Mouse (Mus musculus) limb, embryonic 14.5 days (tissue): ENCODE data around the gene Telo2. TPM values are rescaled to one million over a fixed set of nuclear protein-coding genes. Genes with fewer than 3 reads are reported as not detected.

ENCODE experiments used
- ATAC-seq: fragments of 200-750 bp; cut with Nextera tagmentation; 2 replicates; pipeline ENCODE4 v1.8.0; 2017; ENCODE audit warnings: low read depth, moderate number of reproducible peaks, moderate TSS enrichment; ENCODE audit not compliant: low FRiP score
- DNase-seq: peaks from one replicate; pipeline ENCODE4 v3.0.0-alpha.2; 2015; ENCODE audit warnings: low spot score
- H3K27ac ChIP-seq: fragments of 300-500 bp; sonication (generic); replicated peaks from 2 replicates; pipeline ENCODE4 v1.5.1; 2014; ENCODE audit warnings: low read depth, mild to moderate bottlenecking, low read length, moderate library complexity, mixed read lengths
- H3K27me3 ChIP-seq: fragments of 300-500 bp; sonication (generic); 2 replicates; pipeline ENCODE4 v1.6.1; 2014; ENCODE audit warnings: low read length, mixed read lengths; ENCODE audit not compliant: control insufficient read depth, insufficient read depth
- H3K36me3 ChIP-seq: fragments of 300-500 bp; sonication (generic); 2 replicates; pipeline ENCODE4 v1.6.1; 2014; ENCODE audit warnings: mild to moderate bottlenecking, low read length, moderate library complexity, mixed read lengths; ENCODE audit not compliant: control insufficient read depth, insufficient read depth
- H3K4me1 ChIP-seq: fragments of 300-500 bp; sonication (generic); 2 replicates; pipeline ENCODE4 v1.6.1; 2014; ENCODE audit warnings: antibody characterized with exemption, low read length, mixed read lengths; ENCODE audit not compliant: control insufficient read depth, insufficient read depth
- H3K4me2 ChIP-seq: fragments of 300-500 bp; sonication (generic); replicated peaks from 2 replicates; pipeline ENCODE4 v1.6.1; 2014; ENCODE audit warnings: low read depth, mild to moderate bottlenecking, low read length, moderate library complexity; ENCODE audit not compliant: severe bottlenecking
- H3K4me3 ChIP-seq: fragments of 300-500 bp; sonication (generic); replicated peaks from 2 replicates; pipeline ENCODE4 v1.5.1; 2014; ENCODE audit warnings: low read length
- H3K9ac ChIP-seq: fragments of 300-500 bp; sonication (generic); 2 replicates; pipeline ENCODE4 v1.6.1; 2014; ENCODE audit warnings: mild to moderate bottlenecking, low read depth, low read length, moderate library complexity; ENCODE audit not compliant: severe bottlenecking
- H3K9me3 ChIP-seq: fragments of 300-500 bp; sonication (generic); 2 replicates; pipeline ENCODE4 v1.6.1; 2016; ENCODE audit warnings: low read length; ENCODE audit not compliant: control insufficient read depth
- POLR2A ChIP-seq: fragments of 200-500 bp; IDR thresholded peaks from 2 replicates; pipeline ENCODE4 v1.8.0; 2012; ENCODE audit warnings: inconsistent platforms, mild to moderate bottlenecking, moderate library complexity, borderline replicate concordance; ENCODE audit not compliant: insufficient read depth, insufficient read length; ENCODE audit errors: extremely low read depth
- WGBS: fragments of 180-500 bp; shearing (Covaris S2); extraction: QIAGEN DNeasy Blood & Tissue Kit; methylation state at CpG from one replicate; pipeline ENCODE4 v1.1.7; 2014; 5-methylcytosine and 5-hydroxymethylcytosine counted together
- polyA plus RNA-seq, 2 experiments: library from polyadenylated mRNA; depleted of rRNA in 1 of 2; stranded (reverse) in 1 of 2; unstranded in 1 of 2; fragments of >200 nt; fragmentation: Nextera tagmentation in 1 of 2; extraction: Ambion mirVana in 1 of 2; gene quantifications; 2 replicates each; pipeline versions ENCODE4 v1.2.1 to v1.2.3; 2012 to 2014

The Telo2 gene
- polyA plus RNA-seq, 2 experiments = 31.1 to 41.7 TPM

- H3K36me3 ChIP-seq = no peaks in the 10 kb centered on the region
- 25% methylated on average over 7 of the region's 7 CpGs for WGBS
- TF ChIP-seq POLR2A = no peak
- no peak overlapping the region for H3K4me2 ChIP-seq
- H3K27ac ChIP-seq = no peak overlapping the region
- no peaks in the 10 kb centered on the region for H3K4me1 ChIP-seq
- no peaks in the 10 kb centered on the region for H3K9me3 ChIP-seq
- ATAC-seq (no peak), DNase-seq (no peak)
- no peak overlapping the region for H3K4me3 ChIP-seq
- no peaks in the 10 kb centered on the region for H3K27me3 ChIP-seq
- no peak overlapping the region for H3K9ac ChIP-seq
Measured at GRCm38 (mm10) chr17:25123979-25124378, 8.2 kb upstream of the Telo2 start.

- no peak for ATAC-seq
- Histone ChIP-seq H3K27me3 (no peaks in the 10 kb centered on the region), H3K4me1 (0 out of 2 replicates have a peak, but pooled peaks cover 4% of the 10 kb centered on the region), H3K27ac (no peak within 1 kb of the TSS), H3K4me2 (no peak within 1 kb of the TSS), H3K36me3 (no peaks in the 10 kb centered on the region), H3K4me3 (no peak within 1 kb of the TSS), H3K9me3 (no peaks in the 10 kb centered on the region), H3K9ac (no peak within 1 kb of the TSS)
- no peak for TF ChIP-seq POLR2A
- DNase-seq = no peak
- WGBS = 5% methylated on average over 3 of the region's 3 CpGs
Measured at GRCm38 (mm10) chr17:25120406-25120805, 4.6 kb upstream of the Telo2 start, which contains the start of gene Ptx4. Gene Ptx4 (plus strand): TSS chr17:25120760.

DNA sequence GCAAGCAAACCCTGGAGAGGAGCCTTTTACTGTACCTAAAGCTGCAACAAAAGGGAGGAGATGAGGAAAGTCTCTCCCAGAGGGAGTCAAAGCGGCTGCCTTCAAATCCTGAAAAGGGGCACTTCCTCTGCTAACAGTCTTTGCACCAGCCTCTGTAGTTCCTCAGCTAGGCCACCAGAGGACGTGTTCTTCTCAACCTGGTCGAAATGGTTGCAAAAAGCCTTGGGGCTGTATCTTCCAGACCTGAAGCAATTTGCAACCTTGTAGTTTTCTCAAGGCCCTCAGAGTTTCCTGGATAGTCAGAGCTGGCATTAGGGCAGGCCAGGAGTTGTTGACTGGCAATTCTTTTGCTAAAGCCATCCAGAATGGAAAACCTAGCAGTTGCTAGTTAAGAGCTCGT lies 1.5 kb upstream of the Telo2 start:
- WGBS = 42% methylated on average over 4 of the region's 4 CpGs
- no peaks in the 10 kb centered on the region for H3K27me3 ChIP-seq
- H3K4me2 ChIP-seq = no peak overlapping the region
- H3K4me3 ChIP-seq = no peak overlapping the region
- ATAC-seq (no peak), DNase-seq (no peak)
- no peak overlapping the region for H3K27ac ChIP-seq
- H3K36me3 ChIP-seq = 0 out of 2 replicates have a peak, but pooled peaks cover 3% of the 10 kb centered on the region
- no peak for TF ChIP-seq POLR2A
- H3K4me1 ChIP-seq = peaks cover 9% of the 10 kb centered on the region
- no peak overlapping the region for H3K9ac ChIP-seq
- H3K9me3 ChIP-seq = no peaks in the 10 kb centered on the region

- no peaks in the 10 kb centered on the region for H3K27me3 ChIP-seq
- H3K4me2 ChIP-seq = peak overlapping the region; percentile 98
- ATAC-seq (peak; percentile 24), DNase-seq (peak; percentile 15)
- no peak for TF ChIP-seq POLR2A
- peak overlapping the region; percentile 61 for H3K4me3 ChIP-seq
- H3K36me3 ChIP-seq = peaks cover 16% of the 10 kb centered on the region
- peak overlapping the region; percentile 70 for H3K9ac ChIP-seq
- WGBS = 10% methylated on average over 23 of the region's 23 CpGs
- H3K4me1 ChIP-seq = peaks cover 9% of the 10 kb centered on the region
- H3K27ac ChIP-seq = peak overlapping the region; percentile 92
- no peaks in the 10 kb centered on the region for H3K9me3 ChIP-seq
Measured at GRCm38 (mm10) chr17:25114908-25115645, 690 bp downstream of the Telo2 start.

GRCm38 (mm10) chr17:25112423-25112810 lies 3.4 kb downstream of the Telo2 start:
- Histone ChIP-seq H3K4me1 (peaks cover 9% of the 10 kb centered on the region), H3K27ac (no peak overlapping the region), H3K4me2 (no peak overlapping the region), H3K27me3 (no peaks in the 10 kb centered on the region), H3K36me3 (peaks cover 36% of the 10 kb centered on the region), H3K9ac (no peak overlapping the region), H3K4me3 (no peak overlapping the region), H3K9me3 (no peaks in the 10 kb centered on the region)
- 79% methylated on average over 3 of the region's 3 CpGs for WGBS
- no peak for TF ChIP-seq POLR2A
- DNase-seq = no peak
- no peak for ATAC-seq
